Mouse (Mus musculus) ES-E14 (cell line): ENCODE results near the gene Oser1. TPM values are rescaled to one million over a fixed set of nuclear protein-coding genes. Genes with fewer than 3 reads are reported as not detected.

Experiments
- DNase-seq: peaks from one replicate; pipeline ENCODE4 v3.0.0-alpha.2; 2013; ENCODE audit warnings: low read depth, low spot score
- H3K27ac ChIP-seq: 2 replicates; pipeline ENCODE4 v1.5.1; 2012; ENCODE audit warnings: low read depth, mild to moderate bottlenecking, low read length, moderate library complexity, mixed read lengths; ENCODE audit not compliant: poor library complexity, insufficient read depth, severe bottlenecking
- H3K36me3 ChIP-seq: 2 replicates; pipeline ENCODE4 v1.6.1; 2012; ENCODE audit warnings: mild to moderate bottlenecking, low read length, moderate library complexity, mixed read lengths; ENCODE audit not compliant: control insufficient read depth, poor library complexity, insufficient read depth, severe bottlenecking
- H3K4me1 ChIP-seq, 2 experiments: fragments of 150-350 bp in 1 of 2; sonication (generic) in 1 of 2; 2 replicates each; pipeline ENCODE4 v1.6.1; 2012; ENCODE audit warnings: low read length in 2 of 2, mild to moderate bottlenecking in 1 of 2, mixed read lengths in 1 of 2; ENCODE audit not compliant: control insufficient read depth in 2 of 2, insufficient read depth in 2 of 2, poor library complexity in 1 of 2
- H3K4me3 ChIP-seq, 2 experiments: fragments of 150-350 bp in 1 of 2; sonication (generic) in 1 of 2; 2 replicates each; pipeline ENCODE4 v1.5.1; 2012; ENCODE audit warnings: low read length in 2 of 2, low read depth in 1 of 2, mild to moderate bottlenecking in 1 of 2, mixed read lengths in 1 of 2; ENCODE audit not compliant: insufficient read depth in 1 of 2, poor library complexity in 1 of 2, severe bottlenecking in 1 of 2
- H3K9ac ChIP-seq: 2 replicates; pipeline ENCODE4 v1.6.1; 2012; ENCODE audit warnings: low read depth, mild to moderate bottlenecking, low read length, mixed read lengths; ENCODE audit not compliant: poor library complexity, insufficient read depth, severe bottlenecking
- H3K9me3 ChIP-seq: fragments of 150-350 bp; sonication (generic); 2 replicates; pipeline ENCODE4 v1.6.1; 2012; ENCODE audit warnings: low read depth, mild to moderate bottlenecking, low read length; ENCODE audit not compliant: control insufficient read depth, insufficient read depth
- CHD2 ChIP-seq: IDR thresholded peaks from 2 replicates; pipeline ENCODE4 v1.6.1; 2014; ENCODE audit warnings: mild to moderate bottlenecking, low read depth, low read length, inconsistent platforms
- HCFC1 ChIP-seq: IDR thresholded peaks from 2 replicates; pipeline ENCODE4 v1.6.1; 2012; ENCODE audit warnings: low read length, inconsistent platforms, borderline replicate concordance; ENCODE audit not compliant: insufficient read depth
- MAFK ChIP-seq: IDR thresholded peaks from 2 replicates; pipeline ENCODE4 v1.6.1; 2014; ENCODE audit warnings: mild to moderate bottlenecking, low read depth, low read length, inconsistent platforms; ENCODE audit not compliant: insufficient read depth
- ZC3H11A ChIP-seq: IDR thresholded peaks from 2 replicates; pipeline ENCODE4 v1.6.1; 2012; ENCODE audit warnings: low read depth, mild to moderate bottlenecking, inconsistent platforms, low read length, borderline replicate concordance
- ZNF384 ChIP-seq: IDR thresholded peaks from 2 replicates; pipeline ENCODE4 v1.6.1; 2012; ENCODE audit warnings: low read depth, low read length, inconsistent platforms
- in situ Hi-C, 2 experiments: fragments of 600-800 bp; cut with MboI; formaldehyde crosslinking; loops; one replicate each; pipeline ENCODE4 v1.15.1; 2025; ENCODE audit warnings: low sequenced_read_pairs in 2 of 2, inconsistent platforms in 1 of 2; ENCODE audit not compliant: unreplicated experiment in 2 of 2
- total RNA-seq: library from RNA; depleted of rRNA; stranded (reverse); fragments of 300-350 nt; gene quantifications from 2 replicates; pipeline ENCODE4 v1.2.3, GENCODE M21; 2012

The Oser1 gene
- total RNA-seq, 1 experiment, result 42.0 TPM

DNA sequence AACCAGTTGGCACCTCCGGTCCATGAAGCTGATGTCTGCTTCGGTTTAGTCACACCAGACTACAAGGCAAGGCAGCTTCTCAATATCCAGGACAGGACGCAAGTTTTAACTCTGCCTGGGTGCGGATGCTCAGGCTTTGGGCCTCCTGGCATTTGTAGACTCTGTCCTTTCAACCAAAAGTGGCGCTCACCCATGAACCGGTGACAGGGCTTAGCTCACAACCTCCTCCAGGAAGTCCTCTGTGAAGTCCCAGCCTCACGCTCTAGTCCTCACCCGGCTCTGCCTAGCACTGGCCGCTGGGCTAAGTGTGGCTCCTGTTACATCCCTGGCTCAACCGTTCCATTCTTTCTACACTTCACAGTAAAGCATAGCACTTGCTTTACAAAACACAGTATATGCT, 31.3 kb downstream of the Oser1 start:
- Histone ChIP-seq H3K4me3 (no peak overlapping the region), H3K9ac (no peak overlapping the region), H3K4me1 (peaks cover 0 to 5% of the 10 kb centered on the region in 2 experiments; a peak in 1 of 4 replicates), H3K36me3 (no peaks in the 10 kb centered on the region), H3K27ac (no peak overlapping the region), H3K9me3 (no peaks in the 10 kb centered on the region)
- no peak for DNase-seq
- in situ Hi-C loops, result no loop called here
- no peak for TF ChIP-seq HCFC1
- TF ChIP-seq ZC3H11A, result no peak
- TF ChIP-seq MAFK, result no peak
- TF ChIP-seq ZNF384, result no peak

DNA sequence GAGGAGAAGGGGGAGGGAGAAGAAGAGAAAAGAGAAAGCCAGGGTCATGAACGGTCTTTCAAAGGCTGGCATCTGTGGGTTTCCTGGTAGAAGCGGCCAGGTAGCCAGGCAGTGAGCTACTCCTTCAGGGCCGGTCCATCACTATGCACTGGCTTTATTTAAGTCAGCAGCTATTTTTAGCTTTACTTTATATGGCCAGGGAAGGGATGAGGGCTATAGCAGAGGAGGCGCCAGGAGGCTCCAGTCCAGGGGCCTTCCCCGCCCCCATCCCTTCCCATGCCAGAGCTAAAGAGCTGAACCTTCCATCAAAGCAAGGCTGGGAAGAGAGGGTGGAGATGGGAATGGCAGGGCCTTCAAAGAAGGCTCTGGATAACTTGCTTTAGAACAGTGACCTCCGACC, 32.1 kb downstream of the Oser1 start:
- H3K27ac ChIP-seq, result no peak overlapping the region
- in situ Hi-C loops, result no loop called here
- no peak overlapping the region for H3K9ac ChIP-seq
- H3K36me3 ChIP-seq, result no peaks in the 10 kb centered on the region
- TF ChIP-seq MAFK (no peak), ZNF384 (no peak), HCFC1 (no peak), CHD2 (no peak), ZC3H11A (no peak)
- H3K9me3 ChIP-seq, result no peaks in the 10 kb centered on the region
- H3K4me1 ChIP-seq, result peaks cover under 1% of the 10 kb centered on the region in 2 experiments; a peak in 2 of 4 replicates
- H3K4me3 ChIP-seq, result no peak overlapping the region
- no peak for DNase-seq

DNA sequence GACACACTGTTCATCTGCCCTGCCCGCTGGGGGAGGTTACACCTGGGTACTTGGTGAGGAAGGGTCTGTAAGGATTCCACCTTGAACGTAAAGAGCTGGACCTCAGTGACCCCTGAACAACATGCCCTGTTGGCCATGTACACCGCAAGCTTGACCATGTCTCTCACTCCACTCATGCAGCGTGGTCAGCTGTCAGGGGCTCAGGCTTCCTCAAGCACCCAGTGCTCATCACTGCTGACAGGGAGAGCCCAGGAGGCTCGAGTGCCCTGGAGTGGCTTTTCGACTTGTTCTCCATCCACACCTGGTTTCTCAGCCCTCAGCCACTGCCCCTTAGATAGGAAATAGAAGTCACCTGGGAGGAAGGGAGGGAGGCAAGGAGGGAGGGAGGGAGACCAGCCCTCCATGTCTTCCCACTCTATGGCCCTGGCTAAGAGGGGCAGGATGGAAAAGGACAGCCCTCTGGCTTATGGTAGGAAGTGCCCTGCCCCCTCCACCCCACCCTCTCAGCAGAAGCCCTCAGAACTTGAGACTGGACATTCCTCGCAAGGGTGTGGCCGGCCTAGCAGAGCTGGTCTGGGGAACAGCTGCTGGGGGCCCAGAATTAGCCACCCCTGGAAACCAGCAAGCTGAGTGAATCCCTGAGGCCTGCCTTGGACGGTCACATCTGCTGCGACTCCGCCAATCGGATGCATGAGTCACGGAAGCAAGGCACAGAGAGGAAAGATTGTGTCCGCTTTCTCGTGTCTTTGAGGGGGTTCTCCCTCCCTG, 37.9 kb downstream of the Oser1 start:
- no peaks in the 10 kb centered on the region for H3K9me3 ChIP-seq
- TF ChIP-seq CHD2 (no peak), HCFC1 (no peak), ZC3H11A (no peak), ZNF384 (no peak)
- H3K4me1 ChIP-seq, result peaks cover 6 to 10% of the 10 kb centered on the region in 2 experiments
- no peaks in the 10 kb centered on the region for H3K36me3 ChIP-seq
- in situ Hi-C loops, result no loop called here
- no peak overlapping the region for H3K27ac ChIP-seq
- H3K9ac ChIP-seq, result no peak overlapping the region
- DNase-seq, result no peak
- H3K4me3 ChIP-seq, result peak overlapping the region in 1 of 2 experiments; percentile 16; a peak in 1 of 4 replicates

DNA sequence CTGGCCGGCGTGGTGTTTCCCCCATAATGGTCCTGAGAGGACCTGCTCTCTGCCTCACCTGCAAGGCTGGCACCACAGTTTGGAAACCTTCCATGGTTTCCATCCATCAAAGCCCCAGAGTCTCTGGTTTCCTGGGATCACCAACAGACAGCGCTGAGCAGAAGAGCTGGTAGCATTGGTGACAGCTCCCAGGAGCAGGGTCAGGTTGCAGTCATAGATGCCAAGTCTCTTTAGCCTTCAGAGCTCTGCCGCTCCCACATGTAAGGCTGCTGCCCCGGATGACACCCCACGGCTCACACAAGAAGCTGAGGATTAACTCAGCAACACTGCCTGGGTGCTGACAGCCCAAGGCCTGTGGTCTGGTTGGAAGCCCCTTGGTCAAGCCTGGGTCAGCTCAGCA, 39.4 kb downstream of the Oser1 start:
- TF ChIP-seq ZC3H11A (no peak), ZNF384 (no peak), HCFC1 (no peak), MAFK (no peak), CHD2 (no peak)
- DNase-seq, result no peak
- peaks cover 6 to 10% of the 10 kb centered on the region in 2 experiments for H3K4me1 ChIP-seq
- no peak overlapping the region for H3K9ac ChIP-seq
- in situ Hi-C loops, result no loop called here
- no peak overlapping the region for H3K4me3 ChIP-seq
- H3K27ac ChIP-seq, result no peak overlapping the region
- no peaks in the 10 kb centered on the region for H3K9me3 ChIP-seq
- no peaks in the 10 kb centered on the region for H3K36me3 ChIP-seq

DNA sequence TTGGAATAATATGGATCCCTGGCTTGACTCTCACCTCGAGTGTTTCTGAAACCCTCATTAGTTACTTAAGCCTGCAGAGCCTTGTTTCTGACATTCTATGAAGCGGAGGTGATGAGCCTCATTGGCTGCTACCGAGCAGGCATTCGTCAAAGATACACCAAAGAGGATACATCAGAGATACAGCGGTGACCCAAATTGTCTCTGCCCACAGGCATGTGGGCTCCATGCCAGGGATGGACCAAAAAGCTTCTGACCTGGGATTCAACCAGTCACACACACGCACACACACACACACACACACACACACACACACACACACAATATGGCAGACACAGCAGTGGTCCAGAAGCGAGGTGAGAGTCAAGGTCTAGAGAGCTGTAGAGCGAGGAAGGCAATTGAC, 43.3 kb downstream of the Oser1 start:
- H3K4me3 ChIP-seq, result no peak overlapping the region
- TF ChIP-seq ZNF384 (no peak), ZC3H11A (no peak), MAFK (no peak), HCFC1 (no peak)
- no peak overlapping the region for H3K27ac ChIP-seq
- peaks cover 0 to 3% of the 10 kb centered on the region in 2 experiments; a peak in 1 of 4 replicates for H3K4me1 ChIP-seq
- no peak for DNase-seq
- in situ Hi-C loops, result no loop called here
- no peaks in the 10 kb centered on the region for H3K9me3 ChIP-seq
- no peaks in the 10 kb centered on the region for H3K36me3 ChIP-seq
- no peak overlapping the region for H3K9ac ChIP-seq
